Mouse (Mus musculus): ENCODE data around the gene AA986860.

DNA sequence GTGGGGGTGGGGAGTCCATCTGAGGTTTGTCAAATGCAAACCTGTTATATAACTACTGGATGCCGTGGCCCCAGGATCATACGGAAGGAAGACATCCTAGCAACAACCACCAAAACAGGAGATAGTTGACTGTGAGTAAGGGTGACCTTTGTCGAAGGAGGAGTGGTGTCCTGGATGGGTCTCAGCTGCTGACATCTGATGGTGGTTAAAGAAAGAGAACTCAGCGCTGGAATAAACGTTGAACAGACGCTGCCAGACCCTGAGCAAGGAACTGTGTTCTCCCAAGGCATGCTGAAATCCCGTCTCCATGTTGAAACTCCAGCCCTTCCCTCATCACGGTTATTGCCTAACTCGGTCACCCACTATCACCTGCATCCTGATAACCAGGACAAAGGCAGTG lies 27.9 kb downstream of the AA986860 start:
- no peak for TF ChIP-seq POLR2A (IDR thresholded peaks at IDR 0.05; ENCODE audit: control insufficient read depth, low read depth, low read length)
- TF ChIP-seq CTCF (IDR thresholded peaks at IDR 0.05; ENCODE audit: control insufficient read depth, insufficient read depth, insufficient replicate concordance, low read depth, low read length): no peak
